Mouse (Mus musculus) midbrain, postnatal 0 days (tissue): ENCODE measurements at regions not wholly inside any gene's neighbourhood (a gene's known extent, or its start where the extent isn't known, plus 50 kb on each side); places are given as distances from the start of the nearest gene placed in this dataset.

Experiments used
- ATAC-seq: fragments of 200-750 bp; cut with Nextera tagmentation; 2 replicates; pipeline ENCODE4 v1.8.0; 2017; ENCODE audit warnings: moderate number of reproducible peaks, mild to moderate bottlenecking, moderate TSS enrichment, moderate library complexity; ENCODE audit not compliant: low FRiP score
- DNase-seq: peaks from one replicate; pipeline ENCODE4 v3.0.0-alpha.2; 2015; ENCODE audit warnings: low spot score
- H3K27ac ChIP-seq: fragments of 300-500 bp; sonication (generic); 2 replicates; pipeline ENCODE4 v1.5.1; 2014; ENCODE audit warnings: low read depth, mild to moderate bottlenecking, low read length, mixed read lengths
- H3K27me3 ChIP-seq: fragments of 300-500 bp; sonication (generic); 2 replicates; pipeline ENCODE4 v1.6.1; 2014; ENCODE audit warnings: low read length, control low read depth, mixed read lengths; ENCODE audit not compliant: insufficient read depth
- H3K36me3 ChIP-seq: fragments of 300-500 bp; sonication (generic); 2 replicates; pipeline ENCODE4 v1.6.1; 2014; ENCODE audit warnings: low read length, control low read depth, mixed read lengths; ENCODE audit not compliant: insufficient read depth
- H3K4me1 ChIP-seq: fragments of 300-500 bp; sonication (generic); 2 replicates; pipeline ENCODE4 v1.6.1; 2014; ENCODE audit warnings: mild to moderate bottlenecking, control low read depth, antibody characterized with exemption, low read length, mixed read lengths; ENCODE audit not compliant: insufficient read depth
- H3K4me2 ChIP-seq: fragments of 300-500 bp; sonication (generic); 2 replicates; pipeline ENCODE4 v1.6.1; 2014; ENCODE audit warnings: low read depth, mild to moderate bottlenecking, low read length, mixed read lengths; ENCODE audit not compliant: poor library complexity, severe bottlenecking
- H3K4me3 ChIP-seq: fragments of 300-500 bp; sonication (generic); 2 replicates; pipeline ENCODE4 v1.5.1; 2014; ENCODE audit warnings: low read depth, mild to moderate bottlenecking, low read length, moderate library complexity
- H3K9ac ChIP-seq: fragments of 300-500 bp; sonication (generic); replicated peaks from 2 replicates; pipeline ENCODE4 v1.6.1; 2014; ENCODE audit warnings: mild to moderate bottlenecking, low read length, moderate library complexity, mixed read lengths; ENCODE audit not compliant: poor library complexity, severe bottlenecking
- H3K9me3 ChIP-seq: fragments of 300-500 bp; sonication (generic); 2 replicates; pipeline ENCODE4 v1.6.1; 2016; ENCODE audit warnings: low read length, control low read depth
- CTCF ChIP-seq: IDR thresholded peaks from 2 replicates; pipeline ENCODE4 v1.5.1; 2016; ENCODE audit warnings: antibody characterized with exemption, mild to moderate bottlenecking
- WGBS: fragments of 180-500 bp; shearing (Covaris S2); extraction: QIAGEN DNeasy Blood & Tissue Kit; methylation state at CpG from one replicate; pipeline ENCODE4 v1.1.7; 2014; 5-methylcytosine and 5-hydroxymethylcytosine counted together

- Histone ChIP-seq H3K36me3 (no peaks in the 10 kb centered on the region), H3K4me1 (no peaks in the 10 kb centered on the region), H3K27me3 (no peaks in the 10 kb centered on the region), H3K4me2 (no peak overlapping the region), H3K9me3 (no peaks in the 10 kb centered on the region), H3K4me3 (no peak overlapping the region), H3K9ac (no peak overlapping the region), H3K27ac (no peak overlapping the region)
- ATAC-seq, result no peak
- no peak for TF ChIP-seq CTCF
- 76% methylated on average over 27 of the region's 27 CpGs for WGBS
- no peak for DNase-seq
These were observed 383.5 kb downstream of the Mtx2 start for GRCm38 (mm10) chr2:75208821-75209758.

- H3K4me3 ChIP-seq, result no peak overlapping the region
- no peaks in the 10 kb centered on the region for H3K9me3 ChIP-seq
- H3K9ac ChIP-seq, result no peak overlapping the region
- no peaks in the 10 kb centered on the region for H3K27me3 ChIP-seq
- H3K4me1 ChIP-seq, result no peaks in the 10 kb centered on the region
- no peaks in the 10 kb centered on the region for H3K36me3 ChIP-seq
- DNase-seq (no peak), ATAC-seq (no peak)
- H3K4me2 ChIP-seq, result no peak overlapping the region
- 83% methylated on average over 17 of the region's 17 CpGs for WGBS
- no peak overlapping the region for H3K27ac ChIP-seq
- no peak for TF ChIP-seq CTCF
These were observed 384.4 kb downstream of the Mtx2 start for GRCm38 (mm10) chr2:75209790-75210583.

GRCm38 (mm10) chr2:75216931-75217330 lies 391.3 kb downstream of the Mtx2 start:
- no peak for ATAC-seq
- Histone ChIP-seq H3K4me1 (no peaks in the 10 kb centered on the region), H3K4me3 (no peak overlapping the region), H3K9me3 (no peaks in the 10 kb centered on the region), H3K4me2 (no peak overlapping the region), H3K36me3 (no peaks in the 10 kb centered on the region), H3K9ac (no peak overlapping the region), H3K27me3 (no peaks in the 10 kb centered on the region), H3K27ac (no peak overlapping the region)
- DNase-seq, result no peak
- no peak for TF ChIP-seq CTCF
- 93% methylated on average over 5 of the region's 5 CpGs for WGBS

- no peak overlapping the region for H3K4me2 ChIP-seq
- no peak for DNase-seq
- no peak for TF ChIP-seq CTCF
These were observed 395.3 kb downstream of the Mtx2 start for GRCm38 (mm10) chr2:75220775-75221359.

GRCm38 (mm10) chr2:75224443-75224842 lies 398.8 kb downstream of the Mtx2 start:
- no peaks in the 10 kb centered on the region for H3K36me3 ChIP-seq
- no peak for TF ChIP-seq CTCF
- peak; percentile 68 for DNase-seq
- 40% methylated on average over 5 of the region's 5 CpGs for WGBS
- no peaks in the 10 kb centered on the region for H3K27me3 ChIP-seq
- no peaks in the 10 kb centered on the region for H3K4me1 ChIP-seq
- no peak overlapping the region for H3K4me3 ChIP-seq
- no peak for ATAC-seq
- H3K9ac ChIP-seq, result no peak overlapping the region
- no peaks in the 10 kb centered on the region for H3K9me3 ChIP-seq
- H3K27ac ChIP-seq, result peak overlapping the region; percentile 4; the same call in 1 of the 2 replicates
- H3K4me2 ChIP-seq, result no peak overlapping the region

More at GRCm38 (mm10) chr2:75220775-75221359, 395.3 kb downstream of the Mtx2 start:
- Histone ChIP-seq H3K4me3 (no peak overlapping the region), H3K9ac (no peak overlapping the region), H3K4me1 (no peaks in the 10 kb centered on the region), H3K27ac (0 out of 2 replicates have a peak overlapping the region, but pooled peaks have one; percentile 12), H3K9me3 (no peaks in the 10 kb centered on the region), H3K36me3 (no peaks in the 10 kb centered on the region), H3K27me3 (no peaks in the 10 kb centered on the region)
- ATAC-seq, result no peak
- WGBS, result 32% methylated on average over 8 of the region's 8 CpGs
